Mouse (Mus musculus) heart, embryonic 13.5 days (tissue): ENCODE results near the gene Gnaz. TPM values are rescaled to one million over a fixed set of nuclear protein-coding genes. Genes with fewer than 3 reads are reported as not detected.
A peak's percentile ranks its signal among the peaks of the same experiment; 100 is the strongest.

Experiments
- ATAC-seq: fragments of 200-750 bp; cut with Nextera tagmentation; 2 replicates; pipeline ENCODE4 v1.8.0; 2017; ENCODE audit warnings: moderate TSS enrichment; ENCODE audit not compliant: insufficient number of reproducible peaks, low FRiP score, low TSS enrichment; ENCODE audit errors: extremely low read depth
- H3K27ac ChIP-seq: fragments of 300-500 bp; sonication (generic); replicated peaks from 2 replicates; pipeline ENCODE4 v1.5.1; 2015; ENCODE audit warnings: moderate library complexity, mild to moderate bottlenecking, inconsistent platforms
- H3K27me3 ChIP-seq: fragments of 300-500 bp; sonication (generic); replicated peaks from 2 replicates; pipeline ENCODE4 v1.6.1; 2015; ENCODE audit warnings: mild to moderate bottlenecking, inconsistent platforms
- H3K36me3 ChIP-seq: fragments of 300-500 bp; sonication (generic); 2 replicates; pipeline ENCODE4 v1.6.1; 2015; ENCODE audit warnings: mild to moderate bottlenecking, inconsistent platforms
- H3K4me1 ChIP-seq: fragments of 300-500 bp; sonication (generic); 2 replicates; pipeline ENCODE4 v1.6.1; 2015; ENCODE audit warnings: inconsistent platforms
- H3K4me2 ChIP-seq: fragments of 300-500 bp; sonication (generic); 2 replicates; pipeline ENCODE4 v1.6.1; 2015; ENCODE audit warnings: inconsistent platforms, mild to moderate bottlenecking, moderate library complexity
- H3K4me3 ChIP-seq: fragments of 300-500 bp; sonication (generic); 2 replicates; pipeline ENCODE4 v1.5.1; 2015; ENCODE audit warnings: moderate library complexity, mild to moderate bottlenecking, inconsistent platforms
- H3K9ac ChIP-seq: fragments of 300-500 bp; sonication (generic); 2 replicates; pipeline ENCODE4 v1.6.1; 2015; ENCODE audit warnings: inconsistent platforms, mild to moderate bottlenecking, moderate library complexity
- H3K9me3 ChIP-seq: fragments of 300-500 bp; sonication (generic); 2 replicates; pipeline ENCODE4 v1.6.1; 2016; ENCODE audit warnings: inconsistent platforms
- WGBS: fragments of 180-500 bp; shearing (Covaris S2); methylation state at CpG from one replicate; pipeline ENCODE4 v1.1.7; 2015; ENCODE audit warnings: mixed read lengths; 5-methylcytosine and 5-hydroxymethylcytosine counted together
- polyA plus RNA-seq: library from polyadenylated mRNA; unstranded; fragments of >200 nt; fragmentation: Nextera tagmentation; extraction: Ambion mirVana; gene quantifications from 2 replicates; pipeline ENCODE4 v1.2.1, GENCODE M21; 2015

Gene Gnaz
- polyA plus RNA-seq, 1 experiment from 2014 or later, result 1.3 TPM

- WGBS, result 21% methylated on average over 6 of the region's 6 CpGs
- Histone ChIP-seq H3K9me3 (no peaks in the 10 kb centered on the region), H3K9ac (peak overlapping the region; percentile 42; the same call in 1 of the 2 replicates), H3K27ac (peak overlapping the region; percentile 53; the same call in 1 of the 2 replicates), H3K4me3 (no peak overlapping the region), H3K36me3 (no peaks in the 10 kb centered on the region), H3K4me2 (no peak overlapping the region), H3K27me3 (peaks cover 60% of the 10 kb centered on the region), H3K4me1 (peaks cover 28% of the 10 kb centered on the region)
- ATAC-seq, result no peak
These were observed 87.1 kb downstream of the Gnaz start for GRCm38 (mm10) chr10:75054125-75054524.

GRCm38 (mm10) chr10:75055672-75056071 is 88.7 kb downstream of the Gnaz start:
- no peak overlapping the region for H3K4me3 ChIP-seq

GRCm38 (mm10) chr10:75056255-75056654 is 89.3 kb downstream of the Gnaz start:
- no peak for ATAC-seq
- H3K4me3 ChIP-seq, result no peak overlapping the region
- no peaks in the 10 kb centered on the region for H3K9me3 ChIP-seq
- H3K4me2 ChIP-seq, result no peak overlapping the region
- no peak overlapping the region for H3K9ac ChIP-seq
- no peak overlapping the region for H3K27ac ChIP-seq
- H3K27me3 ChIP-seq, result peaks cover 53% of the 10 kb centered on the region
- H3K4me1 ChIP-seq, result peaks cover 39% of the 10 kb centered on the region
- 23% methylated on average over 4 of the region's 4 CpGs for WGBS
- no peaks in the 10 kb centered on the region for H3K36me3 ChIP-seq

More at GRCm38 (mm10) chr10:75055672-75056071, 88.7 kb downstream of the Gnaz start:
- ATAC-seq, result no peak
- no peak overlapping the region for H3K27ac ChIP-seq
- H3K4me2 ChIP-seq, result no peak overlapping the region
- H3K4me1 ChIP-seq, result peaks cover 37% of the 10 kb centered on the region
- H3K9me3 ChIP-seq, result no peaks in the 10 kb centered on the region
- H3K36me3 ChIP-seq, result no peaks in the 10 kb centered on the region
- H3K27me3 ChIP-seq, result peaks cover 58% of the 10 kb centered on the region
- 69% methylated on average over 5 of the region's 5 CpGs for WGBS
- no peak overlapping the region for H3K9ac ChIP-seq

- Histone ChIP-seq H3K9me3 (no peaks in the 10 kb centered on the region), H3K27ac (no peak overlapping the region), H3K4me1 (peaks cover 58% of the 10 kb centered on the region), H3K36me3 (no peaks in the 10 kb centered on the region), H3K9ac (no peak overlapping the region), H3K4me2 (no peak overlapping the region), H3K4me3 (no peak overlapping the region), H3K27me3 (peaks cover 47% of the 10 kb centered on the region)
- WGBS, result 68% methylated on average over 8 of the region's 8 CpGs
- ATAC-seq, result no peak
These were observed 91.4 kb downstream of the Gnaz start for GRCm38 (mm10) chr10:75058336-75058735.

GRCm38 (mm10) chr10:75058761-75059395 is 91.9 kb downstream of the Gnaz start:
- H3K4me2 ChIP-seq, result peak overlapping the region; percentile 77
- H3K4me1 ChIP-seq, result peaks cover 58% of the 10 kb centered on the region
- no peak overlapping the region for H3K27ac ChIP-seq
- H3K4me3 ChIP-seq, result no peak overlapping the region
- no peak overlapping the region for H3K9ac ChIP-seq
- H3K9me3 ChIP-seq, result no peaks in the 10 kb centered on the region
- H3K27me3 ChIP-seq, result peaks cover 45% of the 10 kb centered on the region
- no peak for ATAC-seq
- H3K36me3 ChIP-seq, result no peaks in the 10 kb centered on the region
- 52% methylated on average over 9 of the region's 9 CpGs for WGBS

- peak overlapping the region; percentile 90 for H3K4me3 ChIP-seq
- WGBS, result 2% methylated on average over 11 of the region's 11 CpGs
- no peak overlapping the region for H3K9ac ChIP-seq
- peaks cover 45% of the 10 kb centered on the region for H3K27me3 ChIP-seq
- peaks cover 58% of the 10 kb centered on the region for H3K4me1 ChIP-seq
- no peaks in the 10 kb centered on the region for H3K36me3 ChIP-seq
- no peaks in the 10 kb centered on the region for H3K9me3 ChIP-seq
- ATAC-seq, result no peak
- H3K4me2 ChIP-seq, result peak overlapping the region; percentile 77
- no peak overlapping the region for H3K27ac ChIP-seq
These were observed 92.4 kb downstream of the Gnaz start for GRCm38 (mm10) chr10:75059396-75059795.

GRCm38 (mm10) chr10:75060217-75060842 is 93.4 kb downstream of the Gnaz start, which contains the start of gene Bcr:
TSS of gene Bcr (plus strand) at chr10:75060592.
- ATAC-seq, result peak; percentile 70
- Histone ChIP-seq H3K27ac (no peak within 1 kb of the TSS), H3K9me3 (no peaks in the 10 kb centered on the region), H3K4me3 (peak within 1 kb of the TSS; percentile 90), H3K36me3 (peaks cover 6% of the 10 kb centered on the region; the same call in 1 of the 2 replicates), H3K4me2 (peak within 1 kb of the TSS; percentile 77), H3K9ac (peak within 1 kb of the TSS; percentile 93), H3K27me3 (peaks cover 45% of the 10 kb centered on the region), H3K4me1 (peaks cover 56% of the 10 kb centered on the region)
- under 1% methylated on average over 33 of the region's 73 CpGs for WGBS

- Histone ChIP-seq H3K27me3 (peaks cover 43% of the 10 kb centered on the region), H3K27ac (no peak overlapping the region), H3K9me3 (no peaks in the 10 kb centered on the region), H3K4me3 (peak overlapping the region; percentile 90), H3K4me2 (peak overlapping the region; percentile 77), H3K9ac (peak overlapping the region; percentile 93), H3K4me1 (peaks cover 58% of the 10 kb centered on the region), H3K36me3 (peaks cover 9% of the 10 kb centered on the region)
- no peak for ATAC-seq
- WGBS, result under 1% methylated on average over 46 of the region's 48 CpGs
These were observed 93.9 kb downstream of the Gnaz start for GRCm38 (mm10) chr10:75060843-75061235.

GRCm38 (mm10) chr10:75061341-75062188 is 94.6 kb downstream of the Gnaz start:
- Histone ChIP-seq H3K4me3 (peak overlapping the region; percentile 90), H3K9me3 (no peaks in the 10 kb centered on the region), H3K4me1 (peaks cover 55% of the 10 kb centered on the region), H3K9ac (peak overlapping the region; percentile 93), H3K4me2 (peak overlapping the region; percentile 77), H3K27ac (no peak overlapping the region), H3K36me3 (peaks cover 10% of the 10 kb centered on the region), H3K27me3 (peaks cover 38% of the 10 kb centered on the region)
- 2% methylated on average over 71 of the region's 71 CpGs for WGBS
- no peak for ATAC-seq

- H3K4me3 ChIP-seq, result peak overlapping the region; percentile 90
- peak overlapping the region; percentile 77 for H3K4me2 ChIP-seq
- H3K27me3 ChIP-seq, result peaks cover 32% of the 10 kb centered on the region
- H3K27ac ChIP-seq, result no peak overlapping the region
- WGBS, result 18% methylated on average over 6 of the region's 6 CpGs
- ATAC-seq, result no peak
- no peaks in the 10 kb centered on the region for H3K9me3 ChIP-seq
- peak overlapping the region; percentile 93 for H3K9ac ChIP-seq
- peaks cover 58% of the 10 kb centered on the region for H3K4me1 ChIP-seq
- peaks cover 10% of the 10 kb centered on the region for H3K36me3 ChIP-seq
These were observed 95.2 kb downstream of the Gnaz start for GRCm38 (mm10) chr10:75062189-75062561.

- WGBS, result 48% methylated on average over 6 of the region's 6 CpGs
- Histone ChIP-seq H3K4me1 (peaks cover 62% of the 10 kb centered on the region), H3K36me3 (peaks cover 10% of the 10 kb centered on the region), H3K27ac (no peak overlapping the region), H3K4me2 (peak overlapping the region; percentile 77), H3K9ac (peak overlapping the region; percentile 50; the same call in 1 of the 2 replicates), H3K27me3 (peaks cover 28% of the 10 kb centered on the region), H3K9me3 (no peaks in the 10 kb centered on the region), H3K4me3 (peak overlapping the region; percentile 90)
- no peak for ATAC-seq
These were observed 95.6 kb downstream of the Gnaz start for GRCm38 (mm10) chr10:75062621-75063020.
